Mouse (Mus musculus) erythroblast, embryonic 14.5 days (primary cell): ENCODE results near the gene Ston1.

Experiments
- GATA1 ChIP-seq: IDR thresholded peaks from 2 replicates; pipeline ENCODE4 v1.6.1; 2012; ENCODE audit warnings: low read length, inconsistent platforms, mixed read lengths
- TAL1 ChIP-seq: IDR thresholded peaks from 3 replicates; pipeline ENCODE4 v1.6.1; 2012; ENCODE audit warnings: low read length, inconsistent platforms, mixed read lengths

GRCm38 (mm10) chr17:88588228-88588627 is 9.3 kb upstream of the Ston1 start:
- TF ChIP-seq TAL1 (no peak), GATA1 (no peak)
